Mouse (Mus musculus) erythroid progenitor cell, adult 5-6 weeks (primary cell): ENCODE results near the gene Actr6. TPM values are rescaled to one million over a fixed set of nuclear protein-coding genes. Genes with fewer than 3 reads are reported as not detected.
"Not testable (repeated sequence)": the region's sequence is repeated elsewhere in the genome, so short reads cannot be mapped to it uniquely, and the experiment has no call there.

ENCODE experiments used
- ATAC-seq: replicated peaks from 2 replicates; pipeline ENCODE4 v1.8.0; 2016; ENCODE audit warnings: moderate number of reproducible peaks, mild to moderate bottlenecking, moderate TSS enrichment, inconsistent platforms; ENCODE audit not compliant: poor library complexity, low FRiP score, severe bottlenecking
- total RNA-seq, 2 experiments: library from RNA; stranded (forward) in 1 of 2; stranded (reverse) in 1 of 2; fragments of 150-400 nt in 1 of 2; fragments of 186-747, 209-891 nt in 1 of 2; gene quantifications; 2 replicates each; pipeline versions ENCODE4 v1.2.3 to v1.2.4; 2015 to 2017; ENCODE audit warnings: low replicate concordance in 2 of 2

Gene Actr6
- total RNA-seq, 2 experiments from 2014 or later: 6.7 to 16.8 TPM

- no peak for ATAC-seq
These were observed 8.9 kb upstream of the Actr6 start for GRCm38 (mm10) chr10:89740995-89741394.

GRCm38 (mm10) chr10:89739703-89740102, 7.6 kb upstream of the Actr6 start:
- no peak for ATAC-seq

- no peak for ATAC-seq
These were observed 6.3 kb upstream of the Actr6 start for GRCm38 (mm10) chr10:89738395-89738794.

DNA sequence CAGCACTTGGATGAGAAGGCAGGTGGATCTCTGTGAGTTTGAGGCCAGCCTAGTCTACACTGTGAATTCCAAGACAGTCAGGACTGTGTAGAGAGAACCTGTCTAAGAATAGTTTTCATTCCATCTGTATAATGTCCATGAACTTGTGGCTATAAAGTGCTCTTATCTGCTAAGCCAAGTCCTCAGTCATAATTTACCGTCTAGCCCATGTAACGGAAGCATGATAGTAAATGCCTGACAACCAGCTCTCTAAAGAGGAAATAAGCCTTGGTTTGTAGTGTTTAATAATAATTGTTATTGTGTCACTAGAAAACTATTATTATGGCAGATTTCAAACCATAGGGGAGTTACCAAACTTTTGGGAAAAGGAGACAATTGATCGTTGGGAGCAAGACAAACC, 5.8 kb upstream of the Actr6 start:
- ATAC-seq: no peak

- ATAC-seq: no peak
These were observed 5.0 kb upstream of the Actr6 start for GRCm38 (mm10) chr10:89737092-89737491.

DNA sequence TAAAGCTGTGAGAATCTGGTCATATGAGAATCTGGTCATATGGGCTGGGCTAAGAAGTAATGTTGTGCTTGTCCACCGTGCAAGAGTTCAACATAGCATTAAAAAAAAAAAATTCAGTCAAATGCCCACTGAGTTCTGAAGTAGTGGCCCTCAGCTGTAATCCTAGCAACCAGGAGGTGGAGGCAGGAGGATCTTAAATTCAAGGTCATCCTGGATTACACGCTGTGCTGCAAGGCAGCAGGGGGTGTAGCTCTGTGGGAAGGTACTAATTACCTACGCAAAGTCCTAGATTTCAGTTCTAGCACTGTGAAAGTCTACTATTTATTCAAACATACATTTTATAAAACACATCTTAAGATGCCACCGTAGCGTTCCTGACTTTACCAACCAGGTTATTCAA, 754 bp downstream of the Actr6 start:
- no peak for ATAC-seq

- no peak for ATAC-seq
These were observed 1.7 kb downstream of the Actr6 start for GRCm38 (mm10) chr10:89730386-89730785.

- no peak for ATAC-seq
These were observed 9.6 kb downstream of the Actr6 start for GRCm38 (mm10) chr10:89722247-89723195.

GRCm38 (mm10) chr10:89720796-89721195, 11.3 kb downstream of the Actr6 start:
- no peak for ATAC-seq

GRCm38 (mm10) chr10:89720252-89720651, 11.8 kb downstream of the Actr6 start:
- ATAC-seq: no peak

DNA sequence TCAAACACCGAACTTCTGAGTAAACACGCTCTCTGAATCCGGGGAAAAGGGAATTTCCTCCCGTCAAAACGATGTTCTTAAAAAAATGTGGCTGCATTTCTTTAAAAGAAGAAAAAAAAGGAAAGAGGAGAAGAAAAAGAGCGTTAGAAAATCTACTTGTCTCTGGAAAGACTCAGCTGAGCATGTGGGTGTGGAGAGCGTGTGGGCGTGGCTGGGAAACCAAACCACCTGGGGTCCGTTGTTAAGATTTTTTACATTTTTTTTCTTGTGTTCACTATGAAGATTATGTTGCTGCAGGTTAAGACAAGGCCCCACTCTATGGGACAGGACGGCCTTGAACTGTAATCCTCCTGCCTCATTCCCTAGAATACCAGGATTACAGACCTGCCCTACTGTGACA, 17.2 kb downstream of the Actr6 start:
- ATAC-seq: no peak

- no peak for ATAC-seq
These were observed 23.4 kb downstream of the Actr6 start for GRCm38 (mm10) chr10:89708720-89709119.

DNA sequence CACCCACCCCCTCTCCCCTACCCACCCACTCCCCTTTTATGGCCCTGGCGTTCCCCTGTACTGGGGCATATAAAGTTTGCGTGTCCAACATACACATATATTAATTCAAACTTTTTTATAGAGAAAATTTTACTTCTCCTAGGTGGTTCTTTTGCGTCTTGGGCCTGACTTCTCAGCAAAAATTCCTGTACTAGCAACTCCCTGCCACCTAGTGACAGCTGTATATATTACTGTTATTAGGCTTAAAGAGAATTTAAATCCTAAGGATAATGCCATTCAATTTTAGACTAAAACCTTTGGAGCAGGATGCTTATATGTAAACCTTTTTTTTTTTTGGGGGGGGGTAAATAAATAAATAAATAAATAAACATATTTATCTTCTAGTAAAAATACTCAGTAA, 24.7 kb downstream of the Actr6 start:
- ATAC-seq: no peak

DNA sequence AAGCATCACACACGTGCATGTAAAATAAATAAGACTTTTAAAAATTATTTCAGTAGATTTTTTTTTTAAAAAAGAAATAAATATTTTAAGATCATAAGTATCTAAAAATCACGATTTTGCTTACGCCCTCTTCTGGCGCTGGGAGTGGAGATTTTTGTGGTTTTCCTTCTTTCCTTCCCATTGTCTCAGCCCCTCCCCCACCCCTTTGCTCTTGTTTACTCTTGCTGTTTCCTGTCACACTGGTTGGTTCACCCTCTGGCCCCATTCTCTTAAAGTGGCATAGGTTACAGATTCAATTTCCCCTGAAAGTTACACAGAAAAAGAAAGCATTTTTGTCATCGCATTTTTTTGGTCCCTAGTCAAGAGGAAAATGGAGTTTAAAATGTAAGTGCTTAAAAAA, 29.1 kb downstream of the Actr6 start:
- no peak for ATAC-seq

- no peak for ATAC-seq
These were observed 34.1 kb downstream of the Actr6 start for GRCm38 (mm10) chr10:89697956-89698355.

DNA sequence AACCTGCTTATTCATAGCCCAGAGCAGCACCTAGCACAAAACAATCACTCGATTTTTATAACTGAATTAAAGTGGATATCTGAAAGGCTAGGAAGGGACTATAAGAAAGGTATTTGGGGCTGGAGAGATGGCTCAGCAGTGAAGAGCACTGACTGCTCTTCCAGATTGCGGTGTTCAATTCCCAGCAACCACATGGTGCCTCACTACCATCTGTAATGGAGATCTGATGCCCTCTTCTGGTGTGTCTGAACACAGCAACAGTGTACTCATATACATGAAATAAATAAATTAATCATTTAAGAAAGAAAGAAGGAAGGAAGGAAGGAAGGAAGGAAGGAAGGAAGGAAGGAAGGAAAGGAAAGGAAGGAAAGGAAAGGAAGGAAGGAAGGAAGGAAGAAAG, 35.8 kb downstream of the Actr6 start:
- not testable (repeated sequence) for ATAC-seq

- no peak for ATAC-seq
These were observed 36.7 kb downstream of the Actr6 start for GRCm38 (mm10) chr10:89695194-89695911.

DNA sequence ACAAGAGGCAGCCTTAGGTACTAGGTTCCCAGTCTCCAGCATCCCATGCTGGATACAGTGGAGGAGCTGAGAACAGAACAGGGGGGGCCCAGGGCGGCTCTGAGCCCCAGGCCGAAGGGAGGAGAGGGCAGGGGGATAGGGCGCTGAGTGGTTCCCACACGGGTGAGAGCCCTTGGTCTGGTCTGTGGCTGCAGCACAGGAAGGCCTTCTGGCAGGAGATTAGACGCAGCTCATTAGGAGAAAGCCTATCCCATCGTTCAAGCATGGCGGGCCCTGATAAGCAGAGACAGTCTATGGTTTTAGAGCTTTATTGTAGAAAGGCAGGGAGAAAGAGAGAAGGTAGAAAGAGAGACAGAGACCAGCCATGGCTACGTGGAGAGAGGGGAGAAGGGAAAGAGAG, 42.1 kb downstream of the Actr6 start:
- ATAC-seq: no peak

DNA sequence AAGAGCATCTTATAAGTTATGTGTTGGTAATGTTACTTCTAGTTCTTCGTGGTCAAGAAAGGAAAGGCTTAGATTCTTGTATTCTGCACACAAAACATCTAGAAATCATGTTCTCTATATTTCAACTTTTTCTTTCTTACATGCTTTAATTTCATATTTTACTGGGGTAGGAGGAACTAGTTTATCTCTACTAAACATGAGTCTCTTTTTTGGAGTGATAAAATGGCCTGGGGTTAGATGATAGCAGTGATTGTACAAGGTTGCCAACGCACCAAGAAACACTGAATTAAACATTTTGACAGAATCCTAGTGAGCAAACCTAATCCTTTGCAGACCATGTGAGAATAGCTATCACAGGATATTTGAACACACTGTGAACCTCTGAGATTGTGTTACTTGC, 44.6 kb downstream of the Actr6 start:
- ATAC-seq: no peak

DNA sequence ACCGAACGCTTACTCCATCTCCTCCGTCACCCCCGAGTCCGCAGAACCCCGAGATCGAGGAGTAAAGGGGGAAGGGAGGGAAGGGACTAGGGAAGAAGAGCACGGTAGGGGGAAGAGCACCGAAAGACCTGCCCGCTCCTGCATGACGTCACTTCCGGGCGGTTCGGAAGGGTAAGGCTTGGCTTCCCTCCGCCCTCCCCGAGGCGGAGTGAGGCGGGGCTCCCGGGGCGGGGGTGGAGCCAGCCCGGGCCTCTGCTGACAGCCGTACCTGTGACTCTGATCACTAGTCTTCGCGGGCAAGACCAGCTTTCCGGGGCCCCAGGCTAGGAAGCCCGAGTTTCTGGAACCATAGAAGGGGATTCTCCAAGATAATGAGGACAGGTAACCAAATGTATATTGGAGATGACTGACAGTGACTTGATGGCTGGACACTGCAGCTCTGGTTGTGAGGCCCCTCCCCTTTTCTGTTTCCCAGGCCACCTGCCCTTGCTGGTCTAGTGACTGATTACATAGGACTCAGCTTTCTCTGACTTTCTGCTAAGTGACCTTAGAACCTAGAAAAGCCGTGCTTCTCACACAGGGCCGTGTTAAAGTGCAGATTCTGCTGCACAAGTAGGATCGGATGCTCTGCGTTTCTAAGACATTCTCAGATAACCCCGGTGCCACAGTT, 45.8 kb downstream of the Actr6 start, which contains the start of gene Scyl2:
Gene Scyl2, minus strand, starts transcription at position 147 of the 670 bp plus-strand sequence.
- peak; percentile 98 for ATAC-seq
